Mouse (Mus musculus) hindbrain, embryonic 16.5 days (tissue): ENCODE results near the gene Pfkfb4. TPM values are rescaled to one million over a fixed set of nuclear protein-coding genes. Genes with fewer than 3 reads are reported as not detected.

Experiments used
- ATAC-seq: fragments of 200-750 bp; cut with Nextera tagmentation; 2 replicates; pipeline ENCODE4 v1.8.0; 2017; ENCODE audit warnings: moderate TSS enrichment, moderate library complexity
- H3K27ac ChIP-seq: fragments of 300-500 bp; sonication (generic); 2 replicates; pipeline ENCODE4 v1.5.1; 2014; ENCODE audit warnings: low read depth, mild to moderate bottlenecking, control low read depth, low read length, moderate library complexity
- H3K27me3 ChIP-seq: fragments of 300-500 bp; sonication (generic); replicated peaks from 2 replicates; pipeline ENCODE4 v1.6.1; 2014; ENCODE audit warnings: low read length; ENCODE audit not compliant: control insufficient read depth, insufficient read depth
- H3K36me3 ChIP-seq: fragments of 300-500 bp; sonication (generic); 2 replicates; pipeline ENCODE4 v1.6.1; 2014; ENCODE audit warnings: mild to moderate bottlenecking, low read length, moderate library complexity, mixed read lengths; ENCODE audit not compliant: control insufficient read depth, insufficient read depth
- H3K4me1 ChIP-seq: fragments of 300-500 bp; sonication (generic); 2 replicates; pipeline ENCODE4 v1.6.1; 2014; ENCODE audit warnings: low read depth, low read length; ENCODE audit not compliant: control insufficient read depth, insufficient read depth
- H3K4me2 ChIP-seq: fragments of 300-500 bp; sonication (generic); 2 replicates; pipeline ENCODE4 v1.6.1; 2014; ENCODE audit warnings: mild to moderate bottlenecking, low read length, control low read depth, moderate library complexity
- H3K4me3 ChIP-seq: fragments of 300-500 bp; sonication (generic); 2 replicates; pipeline ENCODE4 v1.5.1; 2014; ENCODE audit warnings: mild to moderate bottlenecking, low read length, control low read depth, moderate library complexity
- H3K9ac ChIP-seq: fragments of 300-500 bp; sonication (generic); 2 replicates; pipeline ENCODE4 v1.6.1; 2014; ENCODE audit warnings: low read depth, mild to moderate bottlenecking, control low read depth, low read length, moderate library complexity
- H3K9me3 ChIP-seq: fragments of 300-500 bp; sonication (generic); 2 replicates; pipeline ENCODE4 v1.6.1; 2014; ENCODE audit warnings: mild to moderate bottlenecking, low read length, moderate library complexity; ENCODE audit not compliant: control insufficient read depth
- WGBS: fragments of 180-500 bp; shearing (Covaris S2); extraction: QIAGEN DNeasy Blood & Tissue Kit; methylation state at CpG from one replicate; pipeline ENCODE4 v1.1.7; 2014; 5-methylcytosine and 5-hydroxymethylcytosine counted together
- polyA plus RNA-seq: library from polyadenylated mRNA; unstranded; fragments of >200 nt; fragmentation: Nextera tagmentation; extraction: Ambion mirVana; gene quantifications from 2 replicates; pipeline ENCODE4 v1.2.1, GENCODE M21; 2015

Gene Pfkfb4
- polyA plus RNA-seq, 1 experiment from 2014 or later, result 31.3 TPM

DNA sequence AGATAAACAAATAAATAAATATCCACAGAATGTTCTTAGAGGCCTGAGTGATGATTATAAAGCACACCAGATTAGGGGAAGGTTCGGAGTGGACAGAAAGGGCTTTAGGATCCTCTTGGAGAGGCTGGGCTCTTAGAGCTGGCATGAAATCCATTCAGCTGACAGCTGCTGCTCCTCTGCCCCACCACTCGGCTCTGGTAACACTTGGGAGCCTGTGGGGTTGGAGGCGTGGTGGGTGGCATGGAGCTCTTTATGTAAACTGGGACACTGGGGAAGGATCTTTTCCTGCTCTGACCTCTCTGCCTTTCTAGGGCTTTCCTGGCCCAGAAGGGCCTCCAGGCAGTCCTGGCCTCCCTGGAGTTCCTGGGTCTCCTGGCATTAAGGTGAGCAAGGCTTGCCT, 28.0 kb upstream of the Pfkfb4 start:
- H3K4me2 ChIP-seq, result no peak overlapping the region
- H3K27me3 ChIP-seq, result no peaks in the 10 kb centered on the region
- no peaks in the 10 kb centered on the region for H3K9me3 ChIP-seq
- no peaks in the 10 kb centered on the region for H3K36me3 ChIP-seq
- no peak for ATAC-seq
- no peaks in the 10 kb centered on the region for H3K4me1 ChIP-seq
- no peak overlapping the region for H3K4me3 ChIP-seq
- H3K27ac ChIP-seq, result no peak overlapping the region
- no peak overlapping the region for H3K9ac ChIP-seq
- WGBS, result 88% methylated on average over 3 of the region's 3 CpGs

- Histone ChIP-seq H3K27ac (no peak overlapping the region), H3K4me1 (no peaks in the 10 kb centered on the region), H3K9me3 (no peaks in the 10 kb centered on the region), H3K36me3 (no peaks in the 10 kb centered on the region), H3K9ac (no peak overlapping the region), H3K4me2 (no peak overlapping the region), H3K4me3 (no peak overlapping the region), H3K27me3 (no peaks in the 10 kb centered on the region)
- no peak for ATAC-seq
- 85% methylated on average over 6 of the region's 6 CpGs for whole genome bisulfite sequencing
Observed at GRCm38 (mm10) chr9:108964338-108964737, 27.2 kb upstream of the Pfkfb4 start.

DNA sequence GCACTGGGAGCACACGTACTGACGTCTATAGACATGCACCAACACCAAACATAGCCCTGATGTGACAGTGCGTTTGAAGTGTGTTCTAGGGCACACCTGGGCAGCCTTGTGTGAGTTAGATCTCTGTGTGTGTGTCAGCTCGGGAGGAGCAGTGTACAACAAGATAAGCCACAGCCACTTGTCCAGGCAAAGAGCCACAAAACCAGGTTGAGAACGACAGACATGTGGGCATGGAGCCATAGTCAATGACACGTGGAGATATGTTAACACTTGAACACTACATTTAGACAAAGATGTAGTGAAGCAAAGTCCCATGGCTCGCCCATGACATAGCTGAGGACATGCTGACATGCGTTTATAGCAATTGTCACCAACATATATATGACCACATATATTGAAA, 21.0 kb upstream of the Pfkfb4 start:
- no peaks in the 10 kb centered on the region for H3K9me3 ChIP-seq
- H3K4me2 ChIP-seq, result no peak overlapping the region
- H3K36me3 ChIP-seq, result no peaks in the 10 kb centered on the region
- H3K27me3 ChIP-seq, result no peaks in the 10 kb centered on the region
- no peak overlapping the region for H3K4me3 ChIP-seq
- no peak overlapping the region for H3K27ac ChIP-seq
- no peak overlapping the region for H3K9ac ChIP-seq
- no peaks in the 10 kb centered on the region for H3K4me1 ChIP-seq
- WGBS, result 83% methylated on average over 8 of the region's 8 CpGs
- ATAC-seq, result no peak

GRCm38 (mm10) chr9:108976483-108976882, 15.1 kb upstream of the Pfkfb4 start:
- H3K9ac ChIP-seq, result no peak overlapping the region
- ATAC-seq, result no peak
- WGBS, result 85% methylated on average over 9 of the region's 9 CpGs

GRCm38 (mm10) chr9:108977966-108978365, 13.6 kb upstream of the Pfkfb4 start:
- WGBS, result 87% methylated on average over 7 of the region's 7 CpGs
- no peak for ATAC-seq
- H3K4me2 ChIP-seq, result no peak overlapping the region
- no peak overlapping the region for H3K9ac ChIP-seq
- H3K4me1 ChIP-seq, result no peaks in the 10 kb centered on the region
- no peak overlapping the region for H3K27ac ChIP-seq
- H3K9me3 ChIP-seq, result no peaks in the 10 kb centered on the region
- H3K4me3 ChIP-seq, result no peak overlapping the region
- no peaks in the 10 kb centered on the region for H3K27me3 ChIP-seq
- no peaks in the 10 kb centered on the region for H3K36me3 ChIP-seq

More at GRCm38 (mm10) chr9:108976483-108976882, 15.1 kb upstream of the Pfkfb4 start:
- no peak overlapping the region for H3K27ac ChIP-seq
- H3K4me3 ChIP-seq, result no peak overlapping the region
- no peak overlapping the region for H3K4me2 ChIP-seq
- H3K27me3 ChIP-seq, result no peaks in the 10 kb centered on the region
- no peaks in the 10 kb centered on the region for H3K36me3 ChIP-seq
- H3K4me1 ChIP-seq, result no peaks in the 10 kb centered on the region
- H3K9me3 ChIP-seq, result no peaks in the 10 kb centered on the region

DNA sequence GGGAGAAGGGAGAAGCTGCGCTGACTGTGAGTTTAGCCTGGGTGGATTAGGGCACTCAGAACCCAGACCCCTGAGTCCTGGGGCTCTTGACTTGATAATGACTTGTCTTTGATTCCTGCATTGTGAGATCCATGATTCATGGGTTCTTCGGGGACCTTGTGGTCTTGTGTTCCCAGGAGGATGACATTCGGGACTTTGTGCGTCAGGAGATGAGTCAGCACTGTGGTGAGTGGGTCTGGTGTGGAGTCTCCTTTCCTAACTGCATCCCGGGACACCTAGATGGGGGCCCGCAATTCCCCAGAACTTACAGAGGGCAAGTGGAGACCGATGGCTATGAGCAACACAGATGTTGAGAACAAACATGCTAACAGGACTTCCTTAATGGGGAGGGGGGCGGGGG, 9.1 kb upstream of the Pfkfb4 start:
- no peak for ATAC-seq
- H3K4me1 ChIP-seq, result no peaks in the 10 kb centered on the region
- no peaks in the 10 kb centered on the region for H3K9me3 ChIP-seq
- H3K4me2 ChIP-seq, result no peak overlapping the region
- H3K27me3 ChIP-seq, result no peaks in the 10 kb centered on the region
- no peaks in the 10 kb centered on the region for H3K36me3 ChIP-seq
- WGBS, result 92% methylated on average over 8 of the region's 8 CpGs
- no peak overlapping the region for H3K9ac ChIP-seq
- no peak overlapping the region for H3K27ac ChIP-seq
- H3K4me3 ChIP-seq, result no peak overlapping the region

DNA sequence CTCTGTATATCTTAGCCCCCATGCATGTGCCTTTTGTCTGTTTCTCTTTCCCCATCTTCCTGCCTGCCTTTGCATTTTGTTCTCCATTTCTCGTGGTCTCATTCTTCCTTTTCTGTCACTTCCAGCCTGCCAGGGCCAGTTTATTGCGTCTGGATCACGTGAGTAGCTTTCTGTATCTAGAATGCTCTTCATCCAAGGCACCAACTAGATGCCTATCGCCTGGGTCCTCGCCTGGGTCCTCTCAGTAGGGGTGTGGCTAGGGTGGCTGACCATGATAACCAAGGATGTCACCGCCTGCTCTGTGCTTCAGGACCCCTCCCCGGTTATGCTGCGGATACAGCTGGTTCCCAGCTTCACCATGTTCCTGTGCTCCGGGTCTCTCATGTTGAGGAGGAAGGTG, 8.4 kb upstream of the Pfkfb4 start:
- WGBS, result 88% methylated on average over 9 of the region's 9 CpGs
- Histone ChIP-seq H3K27me3 (no peaks in the 10 kb centered on the region), H3K36me3 (no peaks in the 10 kb centered on the region), H3K4me1 (no peaks in the 10 kb centered on the region), H3K27ac (no peak overlapping the region), H3K9me3 (no peaks in the 10 kb centered on the region), H3K4me2 (no peak overlapping the region), H3K9ac (no peak overlapping the region), H3K4me3 (no peak overlapping the region)
- no peak for ATAC-seq

DNA sequence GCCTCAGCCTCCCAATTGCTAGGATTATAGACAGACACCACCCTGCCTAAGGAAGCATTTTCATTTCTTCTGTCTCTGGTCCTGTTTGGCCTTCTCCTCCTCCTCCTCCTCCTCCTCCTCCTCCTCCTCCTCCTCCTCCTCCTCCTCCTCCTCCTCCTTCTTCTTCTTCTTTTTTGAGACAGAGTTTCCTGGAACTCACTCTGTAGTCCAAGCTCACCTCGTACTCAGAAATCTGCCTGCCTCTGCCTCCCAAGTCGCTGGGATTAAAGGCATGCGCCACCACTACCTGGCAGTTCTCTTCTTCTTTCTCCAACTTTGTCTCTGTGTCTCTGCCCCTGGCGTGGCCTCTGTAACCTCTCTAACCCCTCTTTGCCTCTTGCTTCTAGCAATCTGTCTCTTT, 5.9 kb upstream of the Pfkfb4 start, which contains the start of gene Ucn2:
TSS of gene Ucn2 (plus strand) at position 301 of the 400 bp plus-strand sequence.
- 84% methylated on average over 4 of the region's 4 CpGs for WGBS
- no peak within 1 kb of the TSS for H3K4me2 ChIP-seq
- H3K9ac ChIP-seq, result no peak within 1 kb of the TSS
- no peaks in the 10 kb centered on the region for H3K36me3 ChIP-seq
- ATAC-seq, result no peak
- H3K27me3 ChIP-seq, result no peaks in the 10 kb centered on the region
- peaks cover under 1% of the 10 kb centered on the region; the same call in 1 of the 2 replicates for H3K4me1 ChIP-seq
- no peaks in the 10 kb centered on the region for H3K9me3 ChIP-seq
- H3K27ac ChIP-seq, result no peak within 1 kb of the TSS
- H3K4me3 ChIP-seq, result no peak within 1 kb of the TSS

- peaks cover 12% of the 10 kb centered on the region for H3K4me1 ChIP-seq
- H3K36me3 ChIP-seq, result no peaks in the 10 kb centered on the region
- ATAC-seq, result no peak
- WGBS, result 41% methylated on average over 8 of the region's 15 CpGs
- no peak overlapping the region for H3K27ac ChIP-seq
- no peaks in the 10 kb centered on the region for H3K27me3 ChIP-seq
- no peak overlapping the region for H3K9ac ChIP-seq
- H3K4me3 ChIP-seq, result no peak overlapping the region
- no peak overlapping the region for H3K4me2 ChIP-seq
- H3K9me3 ChIP-seq, result no peaks in the 10 kb centered on the region
Observed at GRCm38 (mm10) chr9:108987704-108988350, 3.8 kb upstream of the Pfkfb4 start.
